Mouse (Mus musculus) heart, embryonic 12.5 days (tissue): ENCODE measurements around the gene Uhrf2. TPM values are rescaled to one million over a fixed set of nuclear protein-coding genes. Genes with fewer than 3 reads are reported as not detected.

Experiments
- ATAC-seq: fragments of 200-750 bp; cut with Nextera tagmentation; 2 replicates; pipeline ENCODE4 v1.8.0; 2017; ENCODE audit warnings: moderate TSS enrichment, moderate library complexity; ENCODE audit not compliant: insufficient number of reproducible peaks, low FRiP score
- H3K27ac ChIP-seq: fragments of 300-500 bp; sonication (generic); 2 replicates; pipeline ENCODE4 v1.5.1; 2016; ENCODE audit warnings: mild to moderate bottlenecking, moderate library complexity; ENCODE audit not compliant: poor library complexity, severe bottlenecking
- H3K27me3 ChIP-seq: fragments of 300-500 bp; sonication (generic); replicated peaks from 2 replicates; pipeline ENCODE4 v1.6.1; 2016; ENCODE audit warnings: mild to moderate bottlenecking, moderate library complexity
- H3K36me3 ChIP-seq: fragments of 300-500 bp; sonication (generic); 2 replicates; pipeline ENCODE4 v1.6.1; 2016; ENCODE audit warnings: mild to moderate bottlenecking, moderate library complexity
- H3K4me1 ChIP-seq: fragments of 300-500 bp; sonication (generic); replicated peaks from 2 replicates; pipeline ENCODE4 v1.6.1; 2016; ENCODE audit warnings: mild to moderate bottlenecking
- H3K4me2 ChIP-seq: fragments of 300-500 bp; sonication (generic); 2 replicates; pipeline ENCODE4 v1.6.1; 2016; ENCODE audit warnings: mild to moderate bottlenecking, moderate library complexity
- H3K4me3 ChIP-seq: fragments of 300-500 bp; sonication (generic); 2 replicates; pipeline ENCODE4 v1.5.1; 2016; ENCODE audit warnings: mild to moderate bottlenecking
- H3K9ac ChIP-seq: fragments of 300-500 bp; sonication (generic); 2 replicates; pipeline ENCODE4 v1.6.1; 2016; ENCODE audit warnings: mild to moderate bottlenecking, moderate library complexity
- H3K9me3 ChIP-seq: fragments of 300-500 bp; sonication (generic); replicated peaks from 2 replicates; pipeline ENCODE4 v1.6.1; 2016; ENCODE audit warnings: mild to moderate bottlenecking, moderate library complexity
- WGBS: fragments of 180-500 bp; shearing (Covaris S2); methylation state at CpG from one replicate; pipeline ENCODE4 v1.1.7; 2016; 5-methylcytosine and 5-hydroxymethylcytosine counted together
- polyA plus RNA-seq: library from polyadenylated mRNA; unstranded; fragments of >200 nt; fragmentation: Nextera tagmentation; extraction: Ambion mirVana; gene quantifications from 2 replicates; pipeline ENCODE4 v1.2.1, GENCODE M21; 2016

The Uhrf2 gene
- polyA plus RNA-seq, 1 experiment from 2014 or later: 68.4 TPM

DNA sequence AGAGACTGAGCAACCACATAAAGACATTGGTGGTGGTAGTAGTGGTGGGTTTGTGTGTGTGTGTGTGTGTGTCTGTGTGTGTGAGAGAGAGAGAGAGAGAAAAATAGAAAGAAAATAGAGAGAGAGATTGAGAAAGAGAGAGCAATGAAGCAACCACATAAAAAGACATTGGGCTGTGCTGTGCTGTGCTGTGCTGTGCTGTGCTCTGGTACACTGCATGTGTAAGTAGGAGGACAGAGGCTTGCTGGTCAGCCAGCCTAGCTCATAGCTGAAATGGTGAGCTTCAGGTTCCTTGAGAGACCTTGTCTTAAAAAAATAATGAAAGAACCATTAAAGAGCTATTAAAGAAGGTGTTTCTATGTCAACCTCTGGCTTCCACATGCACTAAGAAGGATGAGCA, 78.3 kb downstream of the Uhrf2 start:
- ATAC-seq: no peak
- H3K9me3 ChIP-seq: no peaks in the 10 kb centered on the region
- H3K27ac ChIP-seq: no peak overlapping the region
- no peak overlapping the region for H3K4me2 ChIP-seq
- no peak overlapping the region for H3K9ac ChIP-seq
- H3K4me1 ChIP-seq: 0 out of 2 replicates have a peak, but pooled peaks cover 3% of the 10 kb centered on the region
- H3K4me3 ChIP-seq: no peak overlapping the region
- H3K36me3 ChIP-seq: no peaks in the 10 kb centered on the region
- no peaks in the 10 kb centered on the region for H3K27me3 ChIP-seq

DNA sequence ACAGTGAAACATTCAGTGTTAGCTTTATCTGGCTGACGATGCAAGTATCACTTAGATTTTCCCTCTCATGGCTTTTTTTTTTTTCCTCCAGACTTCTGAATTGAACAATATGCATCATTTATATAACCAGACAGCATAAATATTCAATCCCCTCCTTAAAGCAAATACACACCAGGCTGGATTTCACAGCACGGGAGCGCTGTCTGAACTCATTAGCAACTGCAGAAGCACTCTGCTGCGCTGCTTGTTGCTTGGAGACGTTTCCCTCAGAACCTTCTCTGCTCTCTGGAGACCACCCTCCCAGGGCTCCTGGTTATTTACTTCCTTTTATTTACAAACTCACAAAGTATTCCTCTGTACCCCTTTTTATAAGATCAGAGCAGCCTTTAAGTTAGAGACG, 78.8 kb downstream of the Uhrf2 start:
- Histone ChIP-seq H3K9me3 (no peaks in the 10 kb centered on the region), H3K4me3 (no peak overlapping the region), H3K4me1 (0 out of 2 replicates have a peak, but pooled peaks cover 3% of the 10 kb centered on the region), H3K27ac (no peak overlapping the region), H3K4me2 (no peak overlapping the region), H3K36me3 (no peaks in the 10 kb centered on the region), H3K27me3 (no peaks in the 10 kb centered on the region), H3K9ac (no peak overlapping the region)
- no peak for ATAC-seq
- 80% methylated on average over 6 of the region's 6 CpGs for WGBS

DNA sequence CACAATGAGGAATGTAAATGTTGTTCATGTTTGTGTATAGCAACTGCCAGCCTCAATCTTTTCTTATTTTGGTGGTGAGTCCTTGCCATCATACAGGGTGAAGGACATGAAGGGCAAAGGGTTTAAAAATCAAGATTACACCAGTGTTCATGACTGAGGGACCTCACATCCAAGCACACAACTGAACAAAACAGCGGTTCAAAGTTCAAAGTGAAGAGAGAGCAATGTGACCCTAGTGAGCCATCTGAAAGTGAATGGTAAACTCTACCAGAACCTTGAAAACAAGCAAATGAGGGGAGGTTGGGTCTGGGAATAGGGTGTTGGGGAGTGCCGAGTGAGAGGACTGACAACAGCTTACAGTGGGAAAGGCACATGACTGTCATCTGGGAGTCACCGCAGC, 81.1 kb downstream of the Uhrf2 start:
- Histone ChIP-seq H3K4me2 (no peak overlapping the region), H3K9me3 (no peaks in the 10 kb centered on the region), H3K4me3 (no peak overlapping the region), H3K36me3 (no peaks in the 10 kb centered on the region), H3K27ac (no peak overlapping the region), H3K9ac (no peak overlapping the region), H3K4me1 (peaks cover 5% of the 10 kb centered on the region; the same call in 1 of the 2 replicates), H3K27me3 (no peaks in the 10 kb centered on the region)
- 83% methylated on average over 3 of the region's 3 CpGs for WGBS
- ATAC-seq: no peak

DNA sequence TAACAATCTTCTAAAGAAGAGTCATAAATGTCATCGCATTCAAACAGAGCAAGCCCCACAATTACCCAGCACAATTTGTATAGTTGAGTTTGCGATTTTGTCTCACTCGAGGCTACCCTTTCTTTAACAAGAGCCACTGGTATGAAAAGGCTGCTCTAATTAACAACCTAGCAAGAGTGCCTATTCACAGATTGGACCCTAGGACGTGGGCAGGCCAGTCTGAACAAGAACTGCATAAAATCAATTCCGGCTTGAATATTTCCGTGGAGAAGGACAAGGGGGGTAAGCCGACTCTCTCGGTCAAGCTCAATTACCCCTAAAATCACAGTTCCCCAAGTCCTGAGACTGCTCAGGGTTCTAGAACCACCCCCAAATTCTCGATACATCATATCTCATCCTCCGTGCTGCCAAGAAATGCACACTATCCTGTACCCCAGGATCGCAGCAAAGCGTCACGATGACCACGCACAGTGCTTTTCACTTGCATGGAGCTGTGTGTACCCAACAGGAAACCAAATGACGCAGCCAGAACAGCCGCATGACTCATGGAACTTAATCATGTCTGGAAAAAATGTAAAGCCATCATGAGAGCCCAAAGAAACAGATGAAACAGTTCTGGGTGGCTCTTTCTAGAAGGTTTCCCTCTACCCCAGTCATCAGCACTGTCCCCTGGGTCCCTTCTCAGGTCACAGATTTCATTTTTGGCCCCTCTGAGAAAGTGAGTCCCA, 82.8 kb downstream of the Uhrf2 start:
- H3K27me3 ChIP-seq: no peaks in the 10 kb centered on the region
- peaks cover 13% of the 10 kb centered on the region for H3K4me1 ChIP-seq
- no peak overlapping the region for H3K4me2 ChIP-seq

DNA sequence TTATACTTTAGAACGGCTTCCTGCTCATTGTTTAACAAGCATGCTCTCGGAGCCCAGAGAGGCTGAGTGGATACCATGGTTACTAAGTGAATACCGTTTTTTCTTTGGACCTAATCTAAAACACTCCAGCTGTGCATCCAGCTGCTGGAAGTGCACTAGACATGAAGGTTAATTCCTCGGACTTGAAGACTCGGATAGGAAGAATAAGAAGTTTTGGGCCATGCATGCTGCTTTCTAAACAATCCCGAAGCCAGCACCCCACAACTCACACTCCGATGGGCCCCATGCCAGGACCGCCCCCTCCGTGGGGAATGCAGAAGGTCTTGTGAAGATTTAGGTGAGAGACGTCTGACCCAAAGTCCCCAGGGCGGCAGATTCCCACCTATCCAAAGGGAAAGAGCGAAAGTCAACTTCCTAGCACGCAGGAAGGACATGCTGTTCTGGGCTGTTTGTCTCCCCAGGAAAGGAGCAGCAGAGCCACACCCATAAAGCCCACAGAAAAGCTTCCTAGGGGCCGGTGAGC, 84.7 kb downstream of the Uhrf2 start:
- ATAC-seq: no peak
- Histone ChIP-seq H3K4me3 (no peak overlapping the region), H3K36me3 (no peaks in the 10 kb centered on the region), H3K4me2 (no peak overlapping the region), H3K27ac (no peak overlapping the region), H3K9ac (no peak overlapping the region), H3K4me1 (peaks cover 17% of the 10 kb centered on the region), H3K9me3 (no peaks in the 10 kb centered on the region), H3K27me3 (no peaks in the 10 kb centered on the region)
- 57% methylated on average over 14 of the region's 14 CpGs for WGBS

More for the DNA sequence above, 82.8 kb downstream of the Uhrf2 start:
- H3K27ac ChIP-seq: no peak overlapping the region
- no peaks in the 10 kb centered on the region for H3K9me3 ChIP-seq
- no peak overlapping the region for H3K4me3 ChIP-seq
- H3K9ac ChIP-seq: no peak overlapping the region
- no peaks in the 10 kb centered on the region for H3K36me3 ChIP-seq
- no peak for ATAC-seq
- 86% methylated on average over 16 of the region's 16 CpGs for WGBS

DNA sequence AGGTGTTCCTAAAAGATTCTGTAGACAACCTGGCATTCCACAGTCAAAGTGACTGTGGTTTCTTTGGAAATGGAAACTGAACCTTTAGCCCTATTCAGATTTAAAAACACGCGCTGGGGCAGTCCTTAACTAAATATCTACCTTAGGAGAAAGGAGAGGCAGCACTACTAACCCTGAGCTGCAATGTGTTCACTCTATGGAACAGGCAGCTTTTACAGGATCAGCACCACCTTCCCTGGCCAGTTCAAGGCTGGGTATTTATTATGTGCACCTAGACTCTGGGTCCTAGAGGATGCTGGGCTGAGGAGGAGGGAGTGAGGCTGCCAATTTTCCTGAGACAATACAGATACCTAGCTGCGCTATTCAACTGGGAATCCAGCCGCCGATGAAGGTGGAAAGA, 85.3 kb downstream of the Uhrf2 start:
- H3K9me3 ChIP-seq: no peaks in the 10 kb centered on the region
- no peak overlapping the region for H3K27ac ChIP-seq
- no peaks in the 10 kb centered on the region for H3K27me3 ChIP-seq
- WGBS: 73% methylated on average over 5 of the region's 5 CpGs
- peaks cover 17% of the 10 kb centered on the region for H3K4me1 ChIP-seq
- no peaks in the 10 kb centered on the region for H3K36me3 ChIP-seq
- ATAC-seq: no peak
- no peak overlapping the region for H3K4me2 ChIP-seq
- H3K4me3 ChIP-seq: no peak overlapping the region
- no peak overlapping the region for H3K9ac ChIP-seq

DNA sequence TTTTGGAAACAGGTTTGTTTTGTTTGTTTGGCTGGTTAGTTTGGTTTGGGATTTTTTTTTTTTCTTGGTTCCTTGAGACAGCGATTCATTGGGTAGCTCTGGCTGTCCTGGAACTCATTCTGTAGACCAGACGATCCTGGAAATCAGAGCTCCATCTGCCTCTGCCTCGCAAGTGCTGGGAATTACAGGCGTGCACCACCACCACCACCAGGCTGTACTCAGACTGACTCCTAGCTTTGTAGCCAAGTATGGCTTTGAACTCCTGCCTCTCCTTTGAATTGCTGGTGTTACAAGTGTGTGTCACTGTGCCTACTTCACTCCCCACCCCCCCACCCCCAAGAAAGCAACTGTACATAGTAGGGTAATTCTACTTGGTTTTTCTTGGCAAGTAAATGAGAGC, 86.9 kb downstream of the Uhrf2 start:
- no peak for ATAC-seq
- Histone ChIP-seq H3K36me3 (no peaks in the 10 kb centered on the region), H3K9me3 (no peaks in the 10 kb centered on the region), H3K4me2 (no peak overlapping the region), H3K4me3 (no peak overlapping the region), H3K27me3 (no peaks in the 10 kb centered on the region), H3K4me1 (peaks cover 17% of the 10 kb centered on the region), H3K9ac (no peak overlapping the region), H3K27ac (peak overlapping the region; percentile 40)
- 48% methylated on average over 4 of the region's 4 CpGs for WGBS

DNA sequence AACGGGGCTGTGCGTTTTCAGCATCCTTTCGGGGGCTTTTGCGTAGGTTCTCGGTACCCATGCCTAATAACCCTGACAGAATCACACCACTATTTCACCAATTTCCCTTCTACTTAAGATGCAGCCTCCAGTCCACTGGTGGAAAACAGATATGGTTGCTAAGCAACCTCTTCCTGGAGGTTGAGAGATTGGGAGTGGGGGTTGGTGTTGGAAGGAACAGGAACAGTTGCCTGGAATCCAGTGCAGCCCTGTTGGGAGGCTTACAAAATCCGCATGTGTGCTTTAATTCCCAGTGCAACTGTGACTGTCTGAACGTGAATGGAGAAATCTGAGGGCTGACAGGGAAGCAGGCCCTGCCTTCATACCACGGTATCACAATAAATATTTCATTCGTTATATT, 87.5 kb downstream of the Uhrf2 start:
- Histone ChIP-seq H3K4me1 (peaks cover 17% of the 10 kb centered on the region), H3K36me3 (no peaks in the 10 kb centered on the region), H3K27me3 (no peaks in the 10 kb centered on the region), H3K4me3 (no peak overlapping the region), H3K4me2 (0 out of 2 replicates have a peak overlapping the region, but pooled peaks have one; percentile 11), H3K9ac (no peak overlapping the region), H3K9me3 (no peaks in the 10 kb centered on the region), H3K27ac (peak overlapping the region; percentile 40)
- peak; percentile 69 for ATAC-seq
- WGBS: 52% methylated on average over 9 of the region's 9 CpGs

DNA sequence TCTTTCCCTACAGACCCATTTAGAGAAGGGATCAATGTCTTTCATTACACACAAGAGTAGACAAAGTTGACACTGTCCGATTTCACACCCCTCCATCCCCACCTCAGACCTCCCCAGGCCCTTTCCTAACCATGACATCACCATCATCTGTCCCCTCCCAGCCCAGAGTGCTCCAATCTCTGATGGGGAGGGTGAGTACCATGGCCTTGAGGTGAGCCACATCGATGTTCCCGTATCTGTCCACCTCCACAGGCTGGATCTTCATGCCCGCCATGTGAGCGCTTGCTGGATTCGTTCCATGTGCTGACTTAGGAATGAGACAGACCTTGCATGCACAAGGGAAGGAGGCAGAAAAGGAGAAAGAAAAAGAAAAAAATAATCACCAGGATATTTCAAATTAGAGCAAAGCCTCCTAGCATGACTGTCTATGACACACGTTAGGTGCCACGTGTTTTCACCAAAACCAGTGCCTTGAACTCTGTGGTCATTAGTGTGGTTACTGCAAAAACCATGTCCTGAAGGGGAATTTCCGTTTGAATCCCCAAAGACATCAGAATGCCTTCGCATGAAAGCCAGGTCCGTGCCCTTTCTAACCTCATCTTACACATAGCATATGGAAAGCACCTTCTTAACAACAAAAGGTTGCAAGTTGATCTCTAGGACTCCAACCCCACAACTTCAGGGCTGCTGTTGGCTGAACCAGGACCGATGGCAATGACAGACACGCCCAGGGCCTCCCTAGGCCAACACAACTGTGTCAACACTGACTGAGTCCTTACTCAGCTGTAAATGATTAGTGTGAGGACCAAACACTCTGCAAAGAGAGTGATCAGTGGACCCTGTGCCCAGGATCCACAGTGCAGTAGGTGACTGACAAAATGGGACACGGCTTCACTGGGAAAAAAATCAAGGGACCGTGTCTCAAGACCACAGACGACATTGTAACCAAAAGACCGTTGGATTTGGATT, 88.3 kb downstream of the Uhrf2 start:
- WGBS: 82% methylated on average over 17 of the region's 17 CpGs
- Histone ChIP-seq H3K9me3 (no peaks in the 10 kb centered on the region), H3K36me3 (no peaks in the 10 kb centered on the region), H3K4me2 (no peak overlapping the region), H3K4me1 (peaks cover 17% of the 10 kb centered on the region), H3K27ac (0 out of 2 replicates have a peak overlapping the region, but pooled peaks have one; percentile 6), H3K27me3 (no peaks in the 10 kb centered on the region), H3K9ac (no peak overlapping the region), H3K4me3 (no peak overlapping the region)
- no peak for ATAC-seq

DNA sequence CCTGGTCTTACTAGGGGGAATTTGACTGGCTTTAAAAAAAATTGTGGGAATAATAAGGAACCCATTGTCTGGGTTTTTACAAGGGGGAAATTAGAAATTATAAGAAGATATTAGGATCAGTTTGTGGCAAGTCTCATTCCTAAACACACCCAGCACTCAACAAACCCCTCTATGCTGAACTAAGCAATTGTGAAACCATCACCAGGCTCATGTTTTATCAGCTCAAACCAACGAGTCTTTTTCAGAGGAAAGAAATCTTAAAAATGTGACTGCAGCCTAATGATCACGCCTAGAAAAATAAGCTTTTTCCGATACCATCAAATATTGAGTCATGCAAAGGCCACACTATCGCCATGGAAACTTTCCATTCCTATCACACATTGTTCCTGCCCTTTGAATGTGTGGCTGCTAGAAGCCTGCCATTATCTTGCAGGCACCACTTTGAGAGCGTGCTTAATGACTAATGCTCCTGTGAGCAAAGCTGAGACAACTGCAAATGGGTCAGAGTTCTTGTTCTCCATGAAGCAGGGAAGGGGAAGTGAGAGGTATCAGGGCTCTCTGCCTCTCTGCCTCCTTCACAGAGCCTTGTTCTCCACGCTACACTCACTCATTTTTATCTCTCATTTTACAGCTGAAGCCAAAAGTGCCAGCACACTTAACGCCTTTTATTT, 94.8 kb downstream of the Uhrf2 start:
- ATAC-seq: peak; percentile 74
- no peak overlapping the region for H3K9ac ChIP-seq
- peak overlapping the region; percentile 64 for H3K27ac ChIP-seq
- WGBS: 26% methylated on average over 7 of the region's 7 CpGs
- H3K4me3 ChIP-seq: no peak overlapping the region
- peaks cover 18% of the 10 kb centered on the region for H3K4me1 ChIP-seq
- H3K36me3 ChIP-seq: no peaks in the 10 kb centered on the region
- H3K4me2 ChIP-seq: peak overlapping the region; percentile 12; the same call in 1 of the 2 replicates
- H3K9me3 ChIP-seq: no peaks in the 10 kb centered on the region
- no peaks in the 10 kb centered on the region for H3K27me3 ChIP-seq

DNA sequence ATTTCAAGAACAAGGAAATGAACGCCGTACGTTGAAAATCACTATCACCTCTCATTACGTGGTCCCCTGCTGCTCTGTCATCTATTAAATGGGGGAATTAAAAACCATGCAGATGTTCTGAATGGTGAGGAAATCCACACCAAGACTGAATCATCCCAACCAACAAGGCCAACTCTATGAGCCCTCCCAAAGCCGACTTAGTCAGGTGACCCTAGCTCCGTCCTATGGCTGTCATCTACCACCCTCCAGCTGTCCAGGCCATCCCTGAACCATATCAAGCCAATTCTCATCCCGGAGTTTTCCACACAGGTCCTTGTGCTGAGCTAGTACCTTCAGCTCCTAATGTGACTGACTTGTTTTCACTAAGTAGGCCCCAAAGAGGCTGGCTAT, 95.4 kb downstream of the Uhrf2 start:
- H3K27ac ChIP-seq: peak overlapping the region; percentile 64
- H3K9me3 ChIP-seq: no peaks in the 10 kb centered on the region
- 51% methylated on average over 7 of the region's 7 CpGs for WGBS
- no peak for ATAC-seq
- H3K9ac ChIP-seq: no peak overlapping the region
- no peaks in the 10 kb centered on the region for H3K27me3 ChIP-seq
- H3K36me3 ChIP-seq: no peaks in the 10 kb centered on the region
- H3K4me2 ChIP-seq: peak overlapping the region; percentile 12; the same call in 1 of the 2 replicates
- peaks cover 18% of the 10 kb centered on the region for H3K4me1 ChIP-seq
- no peak overlapping the region for H3K4me3 ChIP-seq
